Mouse (Mus musculus): ENCODE results near the gene Slc5a10.

GRCm38 (mm10) chr11:61653568-61653967 lies 67.1 kb downstream of the Slc5a10 start:
- TF ChIP-seq CTCF (IDR thresholded peaks at IDR 0.05; ENCODE audit: control insufficient read depth, insufficient read depth, insufficient read length) (no peak), USF1 (IDR thresholded peaks at IDR 0.05; ENCODE audit: low read depth) (no peak), MYOG (IDR thresholded peaks at IDR 0.05; ENCODE audit: control insufficient read depth, extremely low read depth, insufficient read length) (no peak), CEBPB (IDR thresholded peaks at IDR 0.05; ENCODE audit: low read depth) (no peak)
